Mouse (Mus musculus): Measurements from ENCODE around the gene Zfp653.

Gene Zfp653

GRCm38 (mm10) chr9:22069881-22070553, 1.2 kb downstream of the Zfp653 start:
- no peak for DNase-seq (ENCODE audit: low spot score)

GRCm38 (mm10) chr9:22067195-22067594, 4.0 kb downstream of the Zfp653 start:
- no peak for DNase-seq (ENCODE audit: low spot score)

GRCm38 (mm10) chr9:22066433-22066832, 4.7 kb downstream of the Zfp653 start:
- DNase-seq (ENCODE audit: low spot score), result peak; percentile 67

- DNase-seq (ENCODE audit: low spot score), result no peak
Observed at GRCm38 (mm10) chr9:22065642-22066041, 5.5 kb downstream of the Zfp653 start.

GRCm38 (mm10) chr9:22064341-22064740, 6.8 kb downstream of the Zfp653 start:
- no peak for DNase-seq (ENCODE audit: low spot score)

GRCm38 (mm10) chr9:22061339-22061738, 9.8 kb downstream of the Zfp653 start:
- no peak for DNase-seq (ENCODE audit: low spot score)

GRCm38 (mm10) chr9:22058011-22058424, 13.2 kb downstream of the Zfp653 start:
- no peak for DNase-seq (ENCODE audit: low spot score)

- DNase-seq (ENCODE audit: low spot score), result no peak
Observed at GRCm38 (mm10) chr9:22057031-22057517, 14.1 kb downstream of the Zfp653 start.

GRCm38 (mm10) chr9:22056303-22056910, 14.8 kb downstream of the Zfp653 start:
- DNase-seq (ENCODE audit: low spot score), result no peak

- no peak for DNase-seq (ENCODE audit: low spot score)
Observed at GRCm38 (mm10) chr9:22055713-22056112, 15.5 kb downstream of the Zfp653 start.

GRCm38 (mm10) chr9:22054411-22055076, 16.6 kb downstream of the Zfp653 start:
- peak; percentile 63 for DNase-seq (ENCODE audit: low spot score)

GRCm38 (mm10) chr9:22053657-22054056, 17.5 kb downstream of the Zfp653 start:
- DNase-seq (ENCODE audit: low spot score), result no peak

- no peak for DNase-seq (ENCODE audit: low spot score)
Observed at GRCm38 (mm10) chr9:22051958-22052254, 19.3 kb downstream of the Zfp653 start, which contains the start of gene Elavl3. Gene Elavl3 (minus strand): TSS chr9:22052023.

GRCm38 (mm10) chr9:22051161-22051957, 19.8 kb downstream of the Zfp653 start:
- DNase-seq (ENCODE audit: low spot score), result no peak

- peak; percentile 34 for DNase-seq (ENCODE audit: low spot score)
Observed at GRCm38 (mm10) chr9:22050351-22050889, 20.8 kb downstream of the Zfp653 start.

- DNase-seq (ENCODE audit: low spot score), result no peak
Observed at GRCm38 (mm10) chr9:22049721-22050270, 21.4 kb downstream of the Zfp653 start.

GRCm38 (mm10) chr9:22049315-22049714, 21.9 kb downstream of the Zfp653 start:
- DNase-seq (ENCODE audit: low spot score), result no peak

- no peak for DNase-seq (ENCODE audit: low spot score)
Observed at GRCm38 (mm10) chr9:22047329-22047728, 23.8 kb downstream of the Zfp653 start.

- DNase-seq (ENCODE audit: low spot score), result no peak
Observed at GRCm38 (mm10) chr9:22041832-22042231, 29.3 kb downstream of the Zfp653 start.

- no peak for DNase-seq (ENCODE audit: low spot score)
Observed at GRCm38 (mm10) chr9:22037826-22038225, 33.4 kb downstream of the Zfp653 start.

GRCm38 (mm10) chr9:22035300-22036044, 35.7 kb downstream of the Zfp653 start:
- DNase-seq (ENCODE audit: low spot score), result no peak
